Mouse (Mus musculus) brain, embryonic 14.5 days (tissue): ENCODE results near the gene Mast2. TPM values are rescaled to one million over a fixed set of nuclear protein-coding genes. Genes with fewer than 3 reads are reported as not detected.

Experiments used
- DNase-seq: peaks from one replicate; pipeline ENCODE4 v3.0.0-alpha.2; 2011; ENCODE audit warnings: low read depth
- CTCF ChIP-seq: fragments of 200-500 bp; IDR thresholded peaks from 2 replicates; pipeline ENCODE4 v1.5.1; 2012; ENCODE audit warnings: inconsistent platforms, mild to moderate bottlenecking, moderate library complexity, borderline replicate concordance; ENCODE audit not compliant: insufficient read depth, insufficient read length; ENCODE audit errors: extremely low read depth
- POLR2A ChIP-seq: fragments of 200-500 bp; IDR thresholded peaks from 2 replicates; pipeline ENCODE4 v1.6.1; 2012; ENCODE audit warnings: mild to moderate bottlenecking, inconsistent platforms, borderline replicate concordance; ENCODE audit not compliant: poor library complexity, insufficient read depth, insufficient read length, severe bottlenecking; ENCODE audit errors: extremely low read depth
- polyA plus RNA-seq: library from polyadenylated mRNA; depleted of rRNA; stranded (reverse); fragments of >200 nt; gene quantifications from 2 replicates; pipeline ENCODE4 v1.2.3, GENCODE M21; 2012

Gene Mast2
- polyA plus RNA-seq, 1 experiment: 171 TPM

GRCm38 (mm10) chr4:116406668-116407067 lies 57.3 kb downstream of the Mast2 start:
- TF ChIP-seq POLR2A (no peak), CTCF (no peak)
- DNase-seq: peak; percentile 60

GRCm38 (mm10) chr4:116405955-116406351 lies 58.0 kb downstream of the Mast2 start:
- TF ChIP-seq POLR2A (peak; percentile 22; the same call in 1 of the 2 replicates), CTCF (no peak)

GRCm38 (mm10) chr4:116405276-116405954 lies 58.6 kb downstream of the Mast2 start:
- TF ChIP-seq CTCF (no peak), POLR2A (no peak)
- peak; percentile 47 for DNase-seq

More at GRCm38 (mm10) chr4:116405955-116406351, 58.0 kb downstream of the Mast2 start:
- DNase-seq: peak; percentile 87

- DNase-seq: peak; percentile 78
Observed at GRCm38 (mm10) chr4:116403884-116404283, 60.1 kb downstream of the Mast2 start.

GRCm38 (mm10) chr4:116402708-116403107 lies 61.3 kb downstream of the Mast2 start:
- no peak for TF ChIP-seq POLR2A
- DNase-seq: no peak

More at GRCm38 (mm10) chr4:116403884-116404283, 60.1 kb downstream of the Mast2 start:
- TF ChIP-seq POLR2A (no peak), CTCF (peak; percentile 28; the same call in 1 of the 2 replicates)

GRCm38 (mm10) chr4:116398051-116398450 lies 65.9 kb downstream of the Mast2 start:
- no peak for DNase-seq
- TF ChIP-seq POLR2A (no peak), CTCF (no peak)

GRCm38 (mm10) chr4:116377973-116378667 lies 85.9 kb downstream of the Mast2 start:
- TF ChIP-seq CTCF (no peak), POLR2A (no peak)
- no peak for DNase-seq

GRCm38 (mm10) chr4:116371676-116372075 lies 92.3 kb downstream of the Mast2 start:
- TF ChIP-seq POLR2A: no peak
- TF ChIP-seq CTCF: no peak
- peak; percentile 79 for DNase-seq

- DNase-seq: no peak
- TF ChIP-seq CTCF (no peak), POLR2A (no peak)
Observed at GRCm38 (mm10) chr4:116358099-116358498, 105.9 kb downstream of the Mast2 start.

- TF ChIP-seq POLR2A: no peak
- no peak for TF ChIP-seq CTCF
- DNase-seq: no peak
Observed at GRCm38 (mm10) chr4:116352919-116353318, 111.1 kb downstream of the Mast2 start.

GRCm38 (mm10) chr4:116352496-116352895 lies 111.5 kb downstream of the Mast2 start:
- DNase-seq: peak; percentile 5

GRCm38 (mm10) chr4:116342119-116342518 lies 121.9 kb downstream of the Mast2 start:
- DNase-seq: peak; percentile 82
- peak; percentile 68; the same call in 1 of the 2 replicates for TF ChIP-seq CTCF
- no peak for TF ChIP-seq POLR2A

More at GRCm38 (mm10) chr4:116352496-116352895, 111.5 kb downstream of the Mast2 start:
- TF ChIP-seq CTCF: no peak

GRCm38 (mm10) chr4:116336294-116336693 lies 127.7 kb downstream of the Mast2 start:
- no peak for TF ChIP-seq POLR2A
- TF ChIP-seq CTCF: no peak
- DNase-seq: no peak

- TF ChIP-seq POLR2A (no peak), CTCF (no peak)
- peak; percentile 58 for DNase-seq
Observed at GRCm38 (mm10) chr4:116329256-116329655, 134.7 kb downstream of the Mast2 start.

GRCm38 (mm10) chr4:116322127-116322526 lies 141.9 kb downstream of the Mast2 start:
- no peak for DNase-seq
- TF ChIP-seq CTCF: no peak
- no peak for TF ChIP-seq POLR2A
